Mouse (Mus musculus): ENCODE results near the gene Itpr1. TPM values are rescaled to one million over a fixed set of nuclear protein-coding genes. Genes with fewer than 3 reads are reported as not detected.
"Not testable (repeated sequence)": the region's sequence is repeated elsewhere in the genome, so short reads cannot be mapped to it uniquely, and the experiment has no call there.

Gene Itpr1
- polyA plus RNA-seq, 1 experiment from 2014 or later, result 15.6 TPM

DNA sequence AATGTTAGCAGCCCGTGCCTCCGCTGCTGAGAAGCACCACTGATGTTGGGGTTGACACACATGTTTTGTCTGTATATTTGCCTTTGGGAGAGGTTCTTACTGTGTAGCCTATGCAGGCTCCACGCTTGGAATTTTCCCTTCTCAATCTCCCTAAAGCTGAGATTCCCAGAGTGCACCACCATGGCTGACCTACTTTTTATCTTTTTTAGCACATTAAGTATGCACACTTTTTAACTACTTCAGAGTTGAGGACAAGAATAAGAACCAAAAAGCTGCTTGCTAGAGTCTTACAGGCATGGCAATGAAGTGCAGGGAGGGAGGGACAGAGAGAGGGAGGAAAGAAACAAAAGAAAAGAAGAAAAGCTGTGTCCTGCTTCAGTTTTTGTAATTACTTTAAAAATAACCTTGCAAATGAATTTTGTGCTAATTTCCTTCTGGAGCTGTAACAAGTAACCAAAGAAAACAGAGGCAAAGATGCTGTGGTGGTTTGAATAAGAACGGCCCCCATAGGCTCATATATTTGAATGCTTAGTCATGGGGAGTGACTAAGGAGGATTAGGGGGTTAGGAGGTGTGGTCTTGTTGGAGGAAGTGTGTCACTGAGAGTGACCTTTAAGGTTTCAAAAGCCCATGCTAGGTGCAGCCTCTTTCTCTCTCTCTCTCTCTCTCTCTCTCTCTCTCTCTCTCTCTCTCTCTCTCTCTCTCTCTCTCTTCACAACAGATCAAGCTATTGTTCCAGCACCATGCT is 344.9 kb downstream of the Itpr1 start:
- no peak overlapping the region for H3K27ac ChIP-seq (ENCODE audit: low read depth)
- no peak overlapping the region for H3K9ac ChIP-seq (ENCODE audit: low read length)
- no peaks in the 10 kb centered on the region for H3K9me3 ChIP-seq (ENCODE audit: control insufficient read depth, low read length)
- no peak overlapping the region for H3K4me3 ChIP-seq (ENCODE audit: low read depth, low read length)
- 90% methylated on average over 4 of the region's 4 CpGs for WGBS
- no peak for DNase-seq (ENCODE audit: low spot score)
- H3K4me2 ChIP-seq (ENCODE audit: low read length), result no peak overlapping the region
- no peaks in the 10 kb centered on the region for H3K27me3 ChIP-seq (replicated peaks; ENCODE audit: control insufficient read depth, insufficient read depth, low read length)
- no peaks in the 10 kb centered on the region for H3K4me1 ChIP-seq (replicated peaks; ENCODE audit: control insufficient read depth, insufficient read depth, low read length)
- no peak for ATAC-seq (replicated peaks; ENCODE audit: low FRiP score, low TSS enrichment, low read depth)
- H3K36me3 ChIP-seq (ENCODE audit: control insufficient read depth, insufficient read depth, low read length), result no peaks in the 10 kb centered on the region

- ATAC-seq (replicated peaks; ENCODE audit: low FRiP score, low TSS enrichment, low read depth); H3K9me3 ChIP-seq (ENCODE audit: control insufficient read depth, low read length); DNase-seq (ENCODE audit: low spot score); H3K27me3 ChIP-seq (replicated peaks; ENCODE audit: control insufficient read depth, insufficient read depth, low read length); H3K36me3 ChIP-seq (ENCODE audit: control insufficient read depth, insufficient read depth, low read length); H3K4me1 ChIP-seq (replicated peaks; ENCODE audit: control insufficient read depth, insufficient read depth, low read length); H3K9ac ChIP-seq (ENCODE audit: low read length); H3K4me2 ChIP-seq (ENCODE audit: low read length); H3K4me3 ChIP-seq (ENCODE audit: low read depth, low read length); H3K27ac ChIP-seq (ENCODE audit: low read depth): not testable (repeated sequence)
- WGBS, result 92% methylated on average over 4 of the region's 4 CpGs
Observed at GRCm38 (mm10) chr6:108559226-108559625, 346.3 kb downstream of the Itpr1 start.

GRCm38 (mm10) chr6:108562971-108563370 is 350.1 kb downstream of the Itpr1 start:
- no peak for DNase-seq (ENCODE audit: low spot score)
- H3K27ac ChIP-seq (ENCODE audit: low read depth), result no peak overlapping the region
- no peaks in the 10 kb centered on the region for H3K36me3 ChIP-seq (ENCODE audit: control insufficient read depth, insufficient read depth, low read length)
- no peak overlapping the region for H3K4me3 ChIP-seq (ENCODE audit: low read depth, low read length)
- no peaks in the 10 kb centered on the region for H3K4me1 ChIP-seq (replicated peaks; ENCODE audit: control insufficient read depth, insufficient read depth, low read length)
- no peak overlapping the region for H3K4me2 ChIP-seq (ENCODE audit: low read length)
- H3K27me3 ChIP-seq (replicated peaks; ENCODE audit: control insufficient read depth, insufficient read depth, low read length), result no peaks in the 10 kb centered on the region
- WGBS, result 91% methylated on average over 2 of the region's 2 CpGs
- no peaks in the 10 kb centered on the region for H3K9me3 ChIP-seq (ENCODE audit: control insufficient read depth, low read length)
- no peak overlapping the region for H3K9ac ChIP-seq (ENCODE audit: low read length)
- no peak for ATAC-seq (replicated peaks; ENCODE audit: low FRiP score, low TSS enrichment, low read depth)

- WGBS, result 84% methylated on average over 18 of the region's 18 CpGs
- not testable (repeated sequence) for H3K27me3 ChIP-seq (replicated peaks; ENCODE audit: control insufficient read depth, insufficient read depth, low read length); H3K9ac ChIP-seq (ENCODE audit: low read length); ATAC-seq (replicated peaks; ENCODE audit: low FRiP score, low TSS enrichment, low read depth); H3K36me3 ChIP-seq (ENCODE audit: control insufficient read depth, insufficient read depth, low read length); DNase-seq (ENCODE audit: low spot score); H3K4me1 ChIP-seq (replicated peaks; ENCODE audit: control insufficient read depth, insufficient read depth, low read length); H3K27ac ChIP-seq (ENCODE audit: low read depth); H3K9me3 ChIP-seq (ENCODE audit: control insufficient read depth, low read length); H3K4me2 ChIP-seq (ENCODE audit: low read length); H3K4me3 ChIP-seq (ENCODE audit: low read depth, low read length)
Observed at GRCm38 (mm10) chr6:108565447-108565846, 352.6 kb downstream of the Itpr1 start.

- Histone ChIP-seq H3K4me3 (ENCODE audit: low read depth, low read length) (no peak overlapping the region), H3K9ac (ENCODE audit: low read length) (no peak overlapping the region), H3K36me3 (ENCODE audit: control insufficient read depth, insufficient read depth, low read length) (no peaks in the 10 kb centered on the region), H3K27me3 (replicated peaks; ENCODE audit: control insufficient read depth, insufficient read depth, low read length) (no peaks in the 10 kb centered on the region), H3K4me1 (replicated peaks; ENCODE audit: control insufficient read depth, insufficient read depth, low read length) (peaks cover 15% of the 10 kb centered on the region), H3K4me2 (ENCODE audit: low read length) (no peak overlapping the region), H3K9me3 (ENCODE audit: control insufficient read depth, low read length) (no peaks in the 10 kb centered on the region), H3K27ac (ENCODE audit: low read depth) (no peak overlapping the region)
- ATAC-seq (replicated peaks; ENCODE audit: low FRiP score, low TSS enrichment, low read depth) (no peak), DNase-seq (ENCODE audit: low spot score) (no peak)
Observed at GRCm38 (mm10) chr6:108566549-108566948, 353.7 kb downstream of the Itpr1 start.

- Histone ChIP-seq H3K4me1 (replicated peaks; ENCODE audit: control insufficient read depth, insufficient read depth, low read length) (peaks cover 15% of the 10 kb centered on the region), H3K9ac (ENCODE audit: low read length) (no peak overlapping the region), H3K36me3 (ENCODE audit: control insufficient read depth, insufficient read depth, low read length) (no peaks in the 10 kb centered on the region), H3K4me2 (ENCODE audit: low read length) (no peak overlapping the region), H3K27ac (ENCODE audit: low read depth) (peak overlapping the region; percentile 82), H3K9me3 (ENCODE audit: control insufficient read depth, low read length) (no peaks in the 10 kb centered on the region), H3K27me3 (replicated peaks; ENCODE audit: control insufficient read depth, insufficient read depth, low read length) (no peaks in the 10 kb centered on the region), H3K4me3 (ENCODE audit: low read depth, low read length) (no peak overlapping the region)
- DNase-seq (ENCODE audit: low spot score) (peak; percentile 61), ATAC-seq (replicated peaks; ENCODE audit: low FRiP score, low TSS enrichment, low read depth) (no peak)
- WGBS, result 41% methylated on average over 7 of the region's 7 CpGs
Observed at GRCm38 (mm10) chr6:108569460-108570187, 356.7 kb downstream of the Itpr1 start.

- Histone ChIP-seq H3K4me2 (ENCODE audit: low read length) (peak overlapping the region; percentile 56), H3K9me3 (ENCODE audit: control insufficient read depth, low read length) (no peaks in the 10 kb centered on the region), H3K27me3 (replicated peaks; ENCODE audit: control insufficient read depth, insufficient read depth, low read length) (no peaks in the 10 kb centered on the region), H3K36me3 (ENCODE audit: control insufficient read depth, insufficient read depth, low read length) (no peaks in the 10 kb centered on the region), H3K9ac (ENCODE audit: low read length) (peak overlapping the region; percentile 25; the same call in 1 of the 2 replicates), H3K4me1 (replicated peaks; ENCODE audit: control insufficient read depth, insufficient read depth, low read length) (peaks cover 15% of the 10 kb centered on the region), H3K4me3 (ENCODE audit: low read depth, low read length) (peak overlapping the region; percentile 33), H3K27ac (ENCODE audit: low read depth) (peak overlapping the region; percentile 82)
- peak; percentile 70 for DNase-seq (ENCODE audit: low spot score)
- 18% methylated on average over 11 of the region's 11 CpGs for WGBS
- peak; percentile 9 for ATAC-seq (replicated peaks; ENCODE audit: low FRiP score, low TSS enrichment, low read depth)
Observed at GRCm38 (mm10) chr6:108570351-108571041, 357.6 kb downstream of the Itpr1 start.

GRCm38 (mm10) chr6:108571042-108571590 is 358.2 kb downstream of the Itpr1 start:
- H3K9ac ChIP-seq (ENCODE audit: low read length), result peak overlapping the region; percentile 25; the same call in 1 of the 2 replicates
- no peaks in the 10 kb centered on the region for H3K9me3 ChIP-seq (ENCODE audit: control insufficient read depth, low read length)
- H3K4me1 ChIP-seq (replicated peaks; ENCODE audit: control insufficient read depth, insufficient read depth, low read length), result peaks cover 15% of the 10 kb centered on the region
- H3K4me2 ChIP-seq (ENCODE audit: low read length), result peak overlapping the region; percentile 56
- peak overlapping the region; percentile 82 for H3K27ac ChIP-seq (ENCODE audit: low read depth)
- peak; percentile 93 for ATAC-seq (replicated peaks; ENCODE audit: low FRiP score, low TSS enrichment, low read depth)
- no peaks in the 10 kb centered on the region for H3K27me3 ChIP-seq (replicated peaks; ENCODE audit: control insufficient read depth, insufficient read depth, low read length)
- H3K36me3 ChIP-seq (ENCODE audit: control insufficient read depth, insufficient read depth, low read length), result no peaks in the 10 kb centered on the region
- WGBS, result 1% methylated on average over 21 of the region's 21 CpGs
- peak overlapping the region; percentile 33 for H3K4me3 ChIP-seq (ENCODE audit: low read depth, low read length)
- DNase-seq (ENCODE audit: low spot score), result peak; percentile 88

All from intestine, embryonic 14.5 days (tissue).